Mouse (Mus musculus) ovary, adult 18-20 months (tissue): ENCODE measurements at regions not wholly inside any gene's neighbourhood (a gene's known extent, or its start where the extent isn't known, plus 50 kb on each side); places are given as distances from the start of the nearest gene placed in this dataset.

ENCODE experiments used
- DNase-seq: peaks from one replicate; pipeline ENCODE4 v3.0.0; 2022; ENCODE audit warnings: low spot score, mixed read lengths

GRCm38 (mm10) chr5:126023906-126024305 lies 492.3 kb downstream of the Tmem132b start:
- no peak for DNase-seq

- DNase-seq, result no peak
Measured at GRCm38 (mm10) chr5:126034846-126035245, 503.3 kb downstream of the Tmem132b start.

GRCm38 (mm10) chr5:126036686-126037085 lies 505.1 kb downstream of the Tmem132b start:
- DNase-seq, result no peak

- no peak for DNase-seq
Measured at GRCm38 (mm10) chr5:126045761-126046160, 514.2 kb downstream of the Tmem132b start.

- DNase-seq, result no peak
Measured at GRCm38 (mm10) chr5:126063644-126064043, 532.1 kb downstream of the Tmem132b start.

GRCm38 (mm10) chr5:126079281-126079838 lies 547.8 kb downstream of the Tmem132b start:
- no peak for DNase-seq

GRCm38 (mm10) chr5:126088251-126088914 lies 556.8 kb downstream of the Tmem132b start:
- no peak for DNase-seq

- DNase-seq, result no peak
Measured at GRCm38 (mm10) chr5:126093196-126093595, 561.6 kb downstream of the Tmem132b start.

- DNase-seq, result no peak
Measured at GRCm38 (mm10) chr5:126096616-126097261, 565.2 kb downstream of the Tmem132b start.

GRCm38 (mm10) chr5:126097262-126097628 lies 565.7 kb downstream of the Tmem132b start:
- DNase-seq, result no peak

- no peak for DNase-seq
Measured at GRCm38 (mm10) chr5:126098433-126098832, 566.9 kb downstream of the Tmem132b start.

GRCm38 (mm10) chr5:126099931-126100330 lies 568.4 kb downstream of the Tmem132b start:
- no peak for DNase-seq

GRCm38 (mm10) chr5:126104464-126104863 lies 572.9 kb downstream of the Tmem132b start:
- DNase-seq, result no peak

- DNase-seq, result no peak
Measured at GRCm38 (mm10) chr5:126104883-126105282, 573.3 kb downstream of the Tmem132b start.

GRCm38 (mm10) chr5:126105446-126105845 lies 573.9 kb downstream of the Tmem132b start:
- no peak for DNase-seq

- DNase-seq, result no peak
Measured at GRCm38 (mm10) chr5:126107020-126107419, 575.4 kb downstream of the Tmem132b start.

- DNase-seq, result no peak
Measured at GRCm38 (mm10) chr5:126108837-126109236, 577.3 kb downstream of the Tmem132b start.

- DNase-seq, result no peak
Measured at GRCm38 (mm10) chr5:126117291-126117690, 585.7 kb downstream of the Tmem132b start.

GRCm38 (mm10) chr5:126117906-126118521 lies 586.4 kb downstream of the Tmem132b start:
- DNase-seq, result no peak

- DNase-seq, result no peak
Measured at GRCm38 (mm10) chr5:126118731-126119130, 587.2 kb downstream of the Tmem132b start.

- no peak for DNase-seq
Measured at GRCm38 (mm10) chr5:126123216-126123615, 591.6 kb downstream of the Tmem132b start.

GRCm38 (mm10) chr5:126127486-126127885 lies 595.9 kb downstream of the Tmem132b start:
- no peak for DNase-seq

GRCm38 (mm10) chr5:126148908-126149307 lies 617.3 kb downstream of the Tmem132b start:
- no peak for DNase-seq
